Mouse (Mus musculus) forebrain, postnatal 0 days (tissue): ENCODE measurements at regions not wholly inside any gene's neighbourhood (a gene's known extent, or its start where the extent isn't known, plus 50 kb on each side); places are given as distances from the start of the nearest gene placed in this dataset.
A peak's percentile ranks its signal among the peaks of the same experiment; 100 is the strongest.

Experiments
- ATAC-seq: fragments of 200-750 bp; cut with Nextera tagmentation; 2 replicates; pipeline ENCODE4 v1.8.0; 2017; ENCODE audit warnings: mild to moderate bottlenecking, moderate library complexity
- DNase-seq: peaks from one replicate; pipeline ENCODE4 v3.0.0-alpha.2; 2015
- H3K27ac ChIP-seq: fragments of 300-500 bp; sonication (generic); 2 replicates; pipeline ENCODE4 v1.5.1; 2014; ENCODE audit warnings: low read depth, mild to moderate bottlenecking, antibody characterized with exemption, low read length, moderate library complexity, mixed read lengths
- H3K27me3 ChIP-seq: fragments of 300-500 bp; sonication (generic); 2 replicates; pipeline ENCODE4 v1.6.1; 2014; ENCODE audit warnings: mild to moderate bottlenecking, low read length, mixed read lengths; ENCODE audit not compliant: insufficient read depth
- H3K36me3 ChIP-seq: fragments of 300-500 bp; sonication (generic); 2 replicates; pipeline ENCODE4 v1.6.1; 2014; ENCODE audit warnings: mild to moderate bottlenecking, moderate library complexity; ENCODE audit not compliant: insufficient read depth
- H3K4me1 ChIP-seq: fragments of 300-500 bp; sonication (generic); 2 replicates; pipeline ENCODE4 v1.6.1; 2014; ENCODE audit warnings: antibody characterized with exemption; ENCODE audit not compliant: insufficient read depth
- H3K4me2 ChIP-seq: fragments of 300-500 bp; sonication (generic); 2 replicates; pipeline ENCODE4 v1.6.1; 2014; ENCODE audit warnings: low read depth, mild to moderate bottlenecking, moderate library complexity
- H3K4me3 ChIP-seq: fragments of 300-500 bp; sonication (generic); 2 replicates; pipeline ENCODE4 v1.5.1; 2014; ENCODE audit warnings: low read depth, low read length, mixed read lengths
- H3K9ac ChIP-seq: fragments of 300-500 bp; sonication (generic); 2 replicates; pipeline ENCODE4 v1.6.1; 2014; ENCODE audit warnings: mild to moderate bottlenecking
- H3K9me3 ChIP-seq: fragments of 300-500 bp; sonication (generic); 2 replicates; pipeline ENCODE4 v1.6.1; 2016; ENCODE audit warnings: low read length
- CTCF ChIP-seq: sonication (generic); IDR thresholded peaks from 2 replicates; pipeline ENCODE4 v1.5.1; 2016; ENCODE audit warnings: antibody characterized with exemption, control low read depth, low read depth
- WGBS: fragments of 180-500 bp; shearing (Covaris S2); extraction: QIAGEN DNeasy Blood & Tissue Kit; methylation state at CpG from one replicate; pipeline ENCODE4 v1.1.7; 2014; 5-methylcytosine and 5-hydroxymethylcytosine counted together

GRCm38 (mm10) chr16:73482176-73482575 is 929.4 kb downstream of the Robo2 start:
- Histone ChIP-seq H3K27me3 (no peaks in the 10 kb centered on the region), H3K27ac (no peak overlapping the region), H3K4me2 (no peak overlapping the region), H3K9ac (no peak overlapping the region), H3K36me3 (no peaks in the 10 kb centered on the region), H3K4me1 (no peaks in the 10 kb centered on the region), H3K9me3 (no peaks in the 10 kb centered on the region), H3K4me3 (no peak overlapping the region)
- WGBS, result 74% methylated on average over 6 of the region's 6 CpGs
- ATAC-seq (no peak), DNase-seq (no peak)
- no peak for TF ChIP-seq CTCF

- WGBS, result 77% methylated on average over 2 of the region's 2 CpGs
- DNase-seq (no peak), ATAC-seq (no peak)
These were observed 938.1 kb downstream of the Robo2 start for GRCm38 (mm10) chr16:73473502-73473901.

GRCm38 (mm10) chr16:73471547-73471946 is 940.1 kb downstream of the Robo2 start:
- H3K9me3 ChIP-seq, result no peaks in the 10 kb centered on the region
- 27% methylated on average over 5 of the region's 5 CpGs for WGBS
- no peaks in the 10 kb centered on the region for H3K27me3 ChIP-seq
- no peak overlapping the region for H3K4me3 ChIP-seq
- peak; percentile 54 for DNase-seq
- no peak for TF ChIP-seq CTCF
- no peak overlapping the region for H3K9ac ChIP-seq
- no peak overlapping the region for H3K4me2 ChIP-seq
- ATAC-seq, result peak; percentile 66
- H3K36me3 ChIP-seq, result no peaks in the 10 kb centered on the region
- H3K27ac ChIP-seq, result no peak overlapping the region
- H3K4me1 ChIP-seq, result no peaks in the 10 kb centered on the region

More at GRCm38 (mm10) chr16:73473502-73473901, 938.1 kb downstream of the Robo2 start:
- Histone ChIP-seq H3K27me3 (no peaks in the 10 kb centered on the region), H3K36me3 (no peaks in the 10 kb centered on the region), H3K9me3 (no peaks in the 10 kb centered on the region), H3K4me3 (no peak overlapping the region), H3K4me2 (no peak overlapping the region), H3K27ac (no peak overlapping the region), H3K4me1 (no peaks in the 10 kb centered on the region), H3K9ac (no peak overlapping the region)
- TF ChIP-seq CTCF, result no peak

GRCm38 (mm10) chr16:73470535-73470934 is 941.1 kb downstream of the Robo2 start:
- 64% methylated on average over 4 of the region's 4 CpGs for WGBS
- DNase-seq, result no peak
- Histone ChIP-seq H3K27me3 (no peaks in the 10 kb centered on the region), H3K9ac (no peak overlapping the region), H3K27ac (no peak overlapping the region), H3K36me3 (no peaks in the 10 kb centered on the region), H3K4me2 (no peak overlapping the region), H3K4me3 (no peak overlapping the region), H3K4me1 (no peaks in the 10 kb centered on the region), H3K9me3 (no peaks in the 10 kb centered on the region)
- TF ChIP-seq CTCF, result peak; percentile 14; the same call in 1 of the 2 replicates
- no peak for ATAC-seq

- Histone ChIP-seq H3K4me2 (no peak overlapping the region), H3K4me3 (no peak overlapping the region), H3K36me3 (no peaks in the 10 kb centered on the region), H3K4me1 (no peaks in the 10 kb centered on the region), H3K9me3 (no peaks in the 10 kb centered on the region), H3K9ac (no peak overlapping the region), H3K27me3 (no peaks in the 10 kb centered on the region), H3K27ac (no peak overlapping the region)
- no peak for TF ChIP-seq CTCF
- DNase-seq (no peak), ATAC-seq (no peak)
- WGBS, result 90% methylated on average over 6 of the region's 6 CpGs
These were observed 945.3 kb downstream of the Robo2 start for GRCm38 (mm10) chr16:73466296-73466695.

- DNase-seq (no peak), ATAC-seq (no peak)
- Histone ChIP-seq H3K4me2 (no peak overlapping the region), H3K36me3 (no peaks in the 10 kb centered on the region), H3K4me1 (no peaks in the 10 kb centered on the region), H3K27ac (no peak overlapping the region), H3K4me3 (no peak overlapping the region), H3K27me3 (no peaks in the 10 kb centered on the region), H3K9me3 (no peaks in the 10 kb centered on the region), H3K9ac (no peak overlapping the region)
- TF ChIP-seq CTCF, result no peak
- WGBS, result 94% methylated on average over 4 of the region's 4 CpGs
These were observed 949.1 kb downstream of the Robo2 start for GRCm38 (mm10) chr16:73462516-73462915.

GRCm38 (mm10) chr16:73450634-73451245 is 960.9 kb downstream of the Robo2 start:
- Histone ChIP-seq H3K4me2 (no peak overlapping the region), H3K27ac (no peak overlapping the region), H3K4me1 (no peaks in the 10 kb centered on the region), H3K9me3 (no peaks in the 10 kb centered on the region), H3K27me3 (no peaks in the 10 kb centered on the region), H3K36me3 (no peaks in the 10 kb centered on the region), H3K9ac (no peak overlapping the region), H3K4me3 (no peak overlapping the region)
- no peak for TF ChIP-seq CTCF
- DNase-seq, result no peak
- no peak for ATAC-seq
- 63% methylated on average over 3 of the region's 3 CpGs for WGBS
